Mouse (Mus musculus) ovary, postnatal 14 days (tissue): Measurements from ENCODE around the gene Lama5.
"Not testable (repeated sequence)": the region's sequence is repeated elsewhere in the genome, so short reads cannot be mapped to it uniquely, and the experiment has no call there.

Experiments used
- DNase-seq: peaks from one replicate; pipeline ENCODE4 v3.0.0; 2022; ENCODE audit warnings: low spot score

Gene Lama5

DNA sequence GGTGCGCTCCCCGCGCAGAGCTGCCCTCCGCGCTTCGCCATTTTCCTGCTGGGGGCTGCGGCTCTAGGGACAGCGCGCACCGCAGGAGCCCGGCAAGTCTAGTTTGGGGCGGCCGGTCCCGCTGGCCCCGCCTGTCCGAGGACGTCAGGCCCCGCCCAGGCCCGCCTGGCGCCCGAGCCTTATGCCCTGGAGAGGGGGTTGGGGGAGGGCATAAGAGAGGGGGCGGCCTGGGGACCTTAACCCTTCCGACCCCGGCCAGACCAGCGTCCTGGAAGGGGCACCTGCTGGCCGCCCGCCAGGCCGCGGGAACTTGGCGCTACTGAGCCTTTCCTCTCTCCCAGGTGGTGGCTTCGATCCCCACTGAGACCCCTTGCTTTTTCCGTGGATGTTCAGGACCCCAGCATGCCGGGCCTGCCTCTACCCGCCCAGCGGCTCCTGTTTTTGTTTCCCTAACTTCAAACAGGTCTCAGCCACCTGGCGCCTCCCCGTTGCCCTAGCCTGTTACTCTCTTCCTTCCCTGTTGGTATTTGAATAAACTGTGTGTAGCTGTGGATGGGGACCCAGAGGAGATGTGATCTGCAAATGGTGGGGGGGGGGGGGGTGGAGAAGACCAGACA, at the start of gene Lama5:
TSS of gene Lama5 (minus strand) at position 98 of the 617 bp plus-strand sequence.
- DNase-seq, result no peak

DNA sequence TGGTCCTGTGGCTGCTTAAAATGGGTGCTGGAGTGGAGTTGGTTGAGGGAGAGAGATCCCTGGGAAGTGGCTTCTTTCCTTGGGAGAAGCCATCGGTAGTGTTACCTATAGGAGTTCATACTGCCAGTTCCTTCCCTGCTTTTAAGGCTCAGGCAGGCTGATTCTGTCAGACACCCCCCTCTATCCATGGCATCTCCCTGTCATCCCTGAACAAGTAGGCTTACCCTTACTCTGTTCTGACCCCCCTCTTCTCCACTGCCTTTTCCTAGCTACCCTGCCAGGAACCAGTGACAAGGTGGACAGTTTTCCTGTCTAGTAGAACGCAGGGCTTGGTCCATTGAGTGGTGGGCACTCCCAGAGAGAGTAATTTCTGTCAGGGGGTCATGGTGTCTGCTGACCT, 48.9 kb upstream of the Lama5 start:
- DNase-seq, result no peak

DNA sequence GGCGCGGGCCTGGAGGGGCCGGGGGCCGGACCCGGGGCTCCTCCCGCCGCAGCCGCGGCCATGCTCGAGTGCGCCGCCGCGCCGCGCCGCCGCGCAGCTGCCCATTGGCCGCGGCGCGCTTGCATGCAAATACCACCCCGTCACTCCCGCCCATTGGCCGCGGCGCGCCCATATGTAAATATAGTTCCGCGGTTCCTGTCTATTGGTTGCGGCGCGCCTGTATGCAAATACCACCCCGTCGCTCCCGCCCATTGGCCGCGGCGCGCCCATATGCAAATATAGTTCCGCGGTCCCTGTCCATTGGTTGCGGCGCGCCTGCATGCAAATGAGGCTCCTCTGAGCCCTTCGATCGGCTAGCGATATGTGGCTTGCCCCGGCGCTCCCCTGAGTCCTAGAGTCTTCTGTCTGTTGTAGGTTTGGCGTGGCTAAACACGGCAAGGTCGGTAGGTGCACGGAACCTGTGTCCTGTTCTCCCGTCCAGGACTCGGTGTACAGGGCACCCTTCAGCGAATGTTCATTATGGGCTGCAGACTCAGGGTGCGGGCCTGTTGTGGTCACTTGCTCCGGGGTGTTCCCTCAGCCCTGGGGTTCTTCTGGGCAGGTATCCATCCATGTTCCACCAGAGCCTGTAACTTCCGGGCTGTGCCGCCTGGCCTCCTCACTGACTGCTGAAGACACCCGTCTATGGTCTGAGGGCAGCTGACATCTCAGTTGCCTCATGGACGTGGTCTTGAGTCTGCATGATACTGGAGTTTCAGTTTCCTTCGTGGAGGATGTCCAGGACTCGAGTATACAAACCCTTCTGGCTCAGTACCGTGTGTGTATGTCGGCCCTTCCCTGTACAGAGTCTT, 48.0 kb upstream of the Lama5 start, which contains the start of gene Cables2:
TSS of gene Cables2 (minus strand) at position 103 of the 851 bp plus-strand sequence.
- DNase-seq, result peak; percentile 77

DNA sequence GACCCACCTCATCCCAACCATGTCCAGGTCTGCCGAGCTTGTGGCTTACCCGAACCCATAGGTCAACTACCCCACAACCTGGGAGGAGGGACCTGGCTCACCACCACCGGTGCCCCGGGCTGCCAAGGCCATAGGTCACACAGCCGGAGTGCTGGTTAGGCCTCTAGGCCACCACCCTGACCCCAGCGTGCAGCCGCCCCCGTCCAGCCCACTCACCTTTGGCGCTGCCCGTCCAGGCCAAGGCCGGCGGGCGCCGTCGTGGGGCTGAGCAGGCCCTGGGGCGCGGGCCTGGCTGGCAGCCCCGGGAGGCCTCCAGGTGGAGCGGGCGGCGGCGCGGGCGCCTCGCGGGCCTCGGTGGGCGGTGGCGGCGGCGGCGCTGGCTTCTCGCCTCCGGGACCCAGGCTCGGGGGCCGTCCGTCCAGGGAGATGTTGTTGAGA, 47.2 kb upstream of the Lama5 start:
- DNase-seq, result no peak

DNA sequence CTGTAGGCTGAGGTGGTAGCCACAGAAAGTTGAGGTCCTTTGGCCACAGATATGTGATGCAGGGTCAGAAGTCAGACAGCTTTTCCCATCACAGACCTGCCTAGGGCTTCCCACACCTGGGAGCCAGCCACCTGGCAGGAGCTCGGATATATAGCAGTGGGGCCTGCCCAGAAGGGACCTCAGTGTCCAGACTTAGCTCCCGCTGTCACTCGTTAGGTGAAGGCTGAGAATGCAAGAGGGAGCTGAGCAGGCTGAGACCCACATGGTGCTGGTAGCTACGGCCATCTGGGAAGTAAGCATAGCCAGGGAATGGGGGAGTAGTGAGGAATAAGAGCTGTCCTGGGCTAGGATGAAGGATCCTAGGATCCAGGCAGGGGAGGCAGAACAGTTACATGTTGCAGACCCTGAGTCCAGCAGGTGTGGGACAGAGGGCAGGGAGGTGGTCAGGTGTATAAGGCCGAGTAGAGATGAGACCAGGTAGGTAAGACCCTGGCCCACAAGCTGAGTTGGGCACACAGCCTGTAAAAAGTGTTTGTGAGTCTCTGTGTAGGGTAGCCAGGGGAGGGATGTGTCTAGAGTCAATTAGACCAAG, 46.2 kb upstream of the Lama5 start:
- DNase-seq, result no peak

DNA sequence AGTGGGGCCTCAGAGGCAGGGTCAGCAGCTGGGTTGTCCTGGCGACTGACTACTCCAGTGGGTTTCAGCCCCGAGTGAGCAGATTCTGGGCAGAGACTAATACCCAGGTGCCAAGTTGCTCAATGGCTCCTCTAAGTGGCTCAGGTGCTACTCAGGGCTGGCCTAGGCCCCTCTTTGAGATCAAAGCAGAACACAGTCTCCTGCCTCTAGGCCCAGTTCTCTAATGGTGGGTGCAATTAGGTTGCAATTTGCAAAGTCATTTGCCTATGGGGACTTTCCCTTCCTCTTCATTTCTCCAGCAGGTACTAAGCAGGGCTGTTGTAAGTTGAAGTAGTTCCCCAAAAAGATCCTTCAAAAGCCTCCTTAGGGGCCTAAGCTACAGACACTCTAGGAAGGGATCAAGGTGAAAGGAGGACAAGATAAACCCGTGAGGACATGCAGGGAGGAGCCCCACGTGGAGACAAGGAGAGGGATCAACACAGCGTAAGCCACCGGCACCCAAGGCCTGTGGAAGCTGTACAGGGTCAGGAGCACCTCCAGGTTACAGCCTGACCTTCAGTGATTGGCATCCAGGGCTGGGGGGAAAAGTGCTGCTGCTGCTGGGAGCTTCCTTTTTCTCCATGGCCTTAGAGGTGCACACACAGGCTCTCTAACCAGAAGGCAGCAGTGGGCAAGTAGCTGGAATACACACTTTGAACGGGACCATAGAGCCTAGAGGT, 45.0 kb upstream of the Lama5 start:
- DNase-seq, result no peak

DNA sequence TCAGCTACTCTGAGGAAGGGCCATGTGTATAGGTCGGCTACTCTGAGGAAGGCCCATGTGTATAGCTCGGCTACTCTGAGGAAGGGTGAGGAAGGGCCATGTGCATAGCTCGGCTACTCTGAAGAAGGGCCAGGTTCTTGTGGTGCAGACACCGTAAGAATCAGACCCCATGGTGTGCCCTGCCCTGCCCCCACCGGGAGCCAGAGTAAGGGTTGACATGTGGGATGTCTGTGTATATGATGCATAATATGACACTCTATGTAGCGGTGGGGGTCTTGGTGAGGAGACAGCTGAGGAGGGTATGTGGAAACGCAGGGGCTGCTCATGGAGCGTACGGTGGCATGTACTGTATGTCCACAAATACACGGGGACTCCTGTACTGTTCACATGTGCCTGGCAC, 43.7 kb upstream of the Lama5 start:
- no peak for DNase-seq

DNA sequence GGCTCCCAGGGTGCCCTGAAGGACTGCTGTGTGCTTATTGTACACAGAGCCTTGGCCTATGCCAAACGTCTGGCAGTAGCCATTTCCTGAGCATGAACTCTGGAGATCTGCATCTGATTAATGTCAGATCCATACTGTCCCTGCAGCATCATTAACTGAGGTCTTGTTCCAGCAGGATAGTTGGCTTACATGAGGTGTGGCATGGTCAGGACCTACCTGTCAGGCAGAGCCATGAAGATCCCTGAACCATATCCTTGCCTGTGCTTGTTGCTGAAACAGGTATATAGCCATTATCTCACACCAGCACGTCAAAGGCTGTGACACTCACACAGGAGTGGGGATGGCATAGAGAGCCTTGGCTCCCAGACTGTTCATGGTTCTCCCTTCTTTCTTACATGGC, 42.3 kb upstream of the Lama5 start:
- no peak for DNase-seq

DNA sequence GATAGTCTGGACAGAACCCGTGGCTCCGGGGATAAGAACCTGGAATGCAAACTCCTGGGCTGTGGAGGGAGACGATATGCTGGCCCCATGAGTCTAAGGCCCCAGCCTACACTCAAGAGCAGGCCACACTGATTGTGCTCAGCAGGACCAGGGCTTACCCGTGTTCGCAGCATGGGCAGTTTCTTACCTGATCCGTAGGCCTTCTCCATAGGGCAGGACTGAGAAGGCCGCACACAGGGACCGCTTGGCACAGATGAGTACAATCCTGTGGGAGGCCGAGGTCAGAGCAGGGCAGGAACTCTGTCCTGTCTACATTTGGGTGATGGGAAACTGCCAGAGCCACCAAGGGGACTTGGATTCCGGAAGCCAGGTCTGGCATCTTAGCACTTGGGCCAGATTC, 37.2 kb upstream of the Lama5 start:
- DNase-seq, result no peak

DNA sequence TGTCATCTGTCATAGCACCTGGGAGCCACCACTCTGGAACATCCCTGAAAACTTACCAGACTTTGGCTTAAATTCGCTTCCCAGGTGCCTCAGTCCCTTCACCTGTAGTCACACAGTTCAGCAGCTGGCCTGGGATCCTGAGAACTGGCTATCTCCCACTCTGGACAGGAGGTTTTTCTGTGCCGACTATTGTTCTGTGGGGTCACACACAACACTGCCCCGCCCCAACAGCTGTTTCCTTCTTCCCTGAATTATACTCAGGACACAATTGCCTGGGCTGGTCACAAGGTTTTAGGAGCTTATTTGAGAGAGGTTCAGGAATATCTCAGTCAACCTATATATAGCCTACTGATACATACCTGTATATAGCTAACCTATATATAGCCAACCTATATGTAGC, 36.8 kb upstream of the Lama5 start:
- no peak for DNase-seq

DNA sequence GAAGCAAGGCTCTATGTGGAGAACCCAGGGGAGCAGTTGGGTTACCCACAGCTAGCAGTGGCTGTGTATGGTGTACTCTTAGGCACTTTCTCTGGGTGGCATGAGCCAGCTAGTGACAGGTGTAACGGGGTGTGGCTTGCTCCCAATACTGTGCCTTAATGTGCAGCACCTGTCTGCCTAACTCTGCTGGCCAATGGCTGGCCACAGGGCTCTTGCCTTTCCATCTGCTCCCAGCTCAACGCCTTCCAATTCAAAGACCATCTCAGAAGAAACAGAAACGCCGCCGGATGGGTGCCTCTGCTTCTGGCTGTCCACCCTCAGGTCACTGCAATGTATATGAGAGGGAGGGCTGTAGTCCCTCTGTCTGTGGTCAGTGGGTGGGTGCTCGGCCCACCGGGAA, 36.2 kb upstream of the Lama5 start:
- DNase-seq, result no peak

DNA sequence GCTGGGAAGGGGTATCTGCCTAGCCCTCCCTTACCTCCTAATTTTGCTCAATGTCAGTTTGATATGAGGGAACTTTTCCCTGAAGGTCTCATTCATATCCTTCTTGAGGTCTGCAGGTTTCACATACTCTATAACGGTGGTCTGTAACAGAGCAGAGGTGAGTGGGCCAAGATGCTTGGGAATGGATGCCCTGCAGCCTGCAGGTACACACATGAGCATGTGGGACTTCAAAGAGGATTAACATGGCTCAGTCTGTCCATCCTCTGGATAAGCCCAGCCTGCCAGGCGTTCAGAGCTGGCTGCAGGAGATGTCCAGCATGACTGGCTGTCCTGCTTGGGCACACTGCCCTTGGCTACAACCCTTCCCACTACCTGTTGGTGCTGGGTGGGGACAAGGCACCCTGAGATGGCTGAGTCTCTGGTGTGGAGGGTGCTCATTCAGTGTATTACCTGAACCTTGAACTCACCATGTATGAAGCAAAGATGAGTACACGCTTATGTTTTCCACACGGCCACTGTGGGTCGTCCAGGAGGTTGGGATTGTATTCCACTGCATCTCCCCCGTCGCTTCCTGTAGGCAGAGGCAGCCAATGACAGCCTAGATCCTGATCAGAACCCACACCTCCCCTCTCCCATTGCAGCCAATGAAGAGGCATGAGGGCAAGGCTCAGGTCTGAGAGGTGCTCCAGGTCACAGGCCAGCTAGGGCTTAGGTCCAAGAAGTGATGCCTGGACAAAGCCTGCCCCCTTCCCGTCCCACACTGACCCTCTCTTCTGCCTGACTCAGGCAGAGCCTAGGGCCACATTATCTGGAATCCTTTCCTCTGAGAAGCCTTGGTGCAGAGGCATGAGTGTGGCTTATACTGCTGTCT, 35.2 kb upstream of the Lama5 start:
- DNase-seq, result no peak

DNA sequence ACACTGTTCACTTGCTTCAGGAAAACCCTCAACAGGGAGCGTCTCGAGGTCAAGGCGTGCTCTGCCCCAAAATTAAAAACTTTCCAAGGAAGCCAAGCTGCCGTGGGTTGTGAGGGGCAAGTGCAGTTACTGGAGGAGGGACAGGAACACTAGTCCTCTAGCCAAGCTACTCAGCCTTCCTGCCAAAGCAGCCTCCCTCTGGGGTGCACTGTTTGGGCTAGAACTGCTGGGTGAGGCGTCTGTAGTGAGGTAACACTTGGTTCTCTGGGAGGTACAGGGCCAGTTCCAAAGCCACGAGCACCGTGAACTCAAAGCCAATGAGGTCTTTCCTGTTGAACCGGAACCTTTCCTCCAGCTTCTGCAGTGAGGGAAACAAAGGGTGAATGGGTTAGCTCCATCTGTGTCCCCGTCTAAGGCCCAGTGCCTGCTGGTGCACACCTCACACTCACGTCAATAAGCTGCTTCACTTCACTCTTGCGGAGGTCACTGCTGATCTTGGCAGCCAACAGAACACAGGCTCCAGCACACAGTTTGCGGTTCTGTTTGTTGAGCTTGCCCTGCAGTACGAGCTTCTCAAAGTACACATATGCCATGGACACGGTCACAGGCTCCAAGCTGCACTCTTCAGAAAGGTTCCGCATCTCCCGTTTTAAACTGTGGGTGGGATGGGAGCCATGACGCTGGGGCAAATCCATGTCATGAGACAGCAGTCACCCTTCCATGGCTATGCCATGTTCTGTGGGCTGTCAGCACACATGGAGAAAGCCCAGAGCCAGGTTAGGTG, 34.4 kb upstream of the Lama5 start:
- DNase-seq, result not testable (repeated sequence)

DNA sequence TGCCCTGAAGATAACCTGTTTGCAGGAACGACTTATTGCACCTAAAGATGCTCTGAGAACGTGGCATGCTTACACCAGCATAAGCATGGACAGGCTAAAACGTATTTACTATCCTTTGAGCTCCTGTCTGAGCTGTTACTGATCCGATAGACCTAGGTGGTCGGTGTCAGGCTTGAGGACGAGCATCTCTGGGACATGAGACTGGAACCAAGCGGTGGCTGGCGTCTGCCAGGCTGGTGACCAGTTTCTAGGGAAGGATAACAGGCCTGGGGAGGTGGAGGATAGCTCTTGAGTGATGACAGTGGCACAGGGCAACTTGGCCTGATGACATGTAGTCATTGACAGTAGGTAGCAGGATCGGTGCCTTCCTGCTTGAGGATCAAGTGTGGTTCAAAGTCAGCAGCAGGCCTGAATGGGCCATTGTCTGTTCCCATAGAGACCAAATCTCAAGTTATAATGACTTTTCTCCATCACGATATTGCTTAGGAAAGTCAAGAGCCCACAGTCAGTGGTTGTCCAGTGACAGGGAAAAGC, 33.4 kb upstream of the Lama5 start:
- DNase-seq, result not testable (repeated sequence)

DNA sequence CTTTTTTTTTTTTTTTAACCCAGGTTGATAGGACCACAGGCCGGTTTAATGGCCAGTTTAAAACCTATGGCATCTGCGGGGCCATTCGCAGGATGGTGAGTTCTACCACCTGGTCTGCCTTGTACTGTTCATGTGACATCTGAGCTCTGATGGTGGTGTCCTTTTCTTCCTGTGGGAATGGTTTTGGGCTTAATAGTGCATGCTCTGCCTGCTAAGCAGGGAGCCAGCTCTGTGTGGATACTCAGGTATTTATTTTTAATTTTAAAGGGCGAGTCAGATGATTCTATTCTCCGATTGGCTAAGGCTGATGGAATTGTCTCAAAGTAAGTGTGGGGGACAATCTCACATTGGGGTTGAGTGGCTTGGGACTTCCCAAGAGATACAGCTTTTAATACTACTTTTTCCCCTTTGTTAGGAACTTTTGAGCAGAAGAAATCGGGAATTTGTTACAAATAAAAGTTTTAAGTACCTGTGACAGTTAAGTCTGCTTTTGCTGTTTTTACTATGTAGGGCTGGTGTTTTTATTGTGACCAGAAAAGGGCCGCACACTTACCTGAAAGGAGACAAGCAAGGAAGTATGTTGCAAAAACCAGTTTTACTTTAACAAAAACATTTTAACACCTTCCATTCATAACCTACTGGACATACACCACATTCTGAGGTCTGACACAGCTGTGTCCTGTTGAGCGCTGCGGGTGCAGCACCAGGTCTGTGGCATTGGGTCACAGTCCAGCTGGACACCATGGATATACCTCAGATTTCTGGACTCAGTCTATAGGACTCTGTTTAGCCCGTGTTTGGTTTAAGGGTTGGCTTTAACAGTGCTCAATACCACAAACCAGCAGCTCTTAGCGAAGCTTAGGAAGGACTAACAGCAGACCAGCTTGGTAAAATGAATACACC, 32.6 kb upstream of the Lama5 start:
- no peak for DNase-seq

DNA sequence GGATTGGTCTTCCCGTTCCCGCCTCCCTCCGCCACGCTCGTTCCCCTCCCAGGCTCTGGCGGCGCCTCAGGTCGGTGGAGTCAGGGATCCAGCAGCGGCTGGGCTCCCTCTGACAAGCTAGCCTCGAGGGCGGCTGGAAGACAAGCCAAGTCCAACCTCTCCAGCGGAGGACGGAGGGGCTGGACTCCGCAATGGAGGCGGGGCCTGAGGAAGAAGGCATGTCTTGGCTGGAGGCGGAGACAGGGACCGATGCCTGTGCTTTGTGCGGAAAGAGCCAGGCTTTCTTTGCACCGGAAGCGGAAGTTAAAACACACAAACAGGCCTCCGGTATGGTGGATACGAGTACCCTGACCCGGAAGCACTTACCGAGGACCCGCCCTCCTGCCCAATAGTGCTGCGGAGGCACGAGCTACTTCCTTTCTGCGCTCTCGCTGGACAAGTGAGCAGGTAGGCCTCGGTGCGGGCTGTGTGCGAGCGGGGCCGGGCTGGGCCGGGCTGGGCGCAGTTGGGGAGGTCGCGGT, 31.4 kb upstream of the Lama5 start, which contains the start of gene Rps21:
TSS of gene Rps21 (plus strand) at position 377 of the 521 bp plus-strand sequence.
- peak; percentile 91 for DNase-seq

DNA sequence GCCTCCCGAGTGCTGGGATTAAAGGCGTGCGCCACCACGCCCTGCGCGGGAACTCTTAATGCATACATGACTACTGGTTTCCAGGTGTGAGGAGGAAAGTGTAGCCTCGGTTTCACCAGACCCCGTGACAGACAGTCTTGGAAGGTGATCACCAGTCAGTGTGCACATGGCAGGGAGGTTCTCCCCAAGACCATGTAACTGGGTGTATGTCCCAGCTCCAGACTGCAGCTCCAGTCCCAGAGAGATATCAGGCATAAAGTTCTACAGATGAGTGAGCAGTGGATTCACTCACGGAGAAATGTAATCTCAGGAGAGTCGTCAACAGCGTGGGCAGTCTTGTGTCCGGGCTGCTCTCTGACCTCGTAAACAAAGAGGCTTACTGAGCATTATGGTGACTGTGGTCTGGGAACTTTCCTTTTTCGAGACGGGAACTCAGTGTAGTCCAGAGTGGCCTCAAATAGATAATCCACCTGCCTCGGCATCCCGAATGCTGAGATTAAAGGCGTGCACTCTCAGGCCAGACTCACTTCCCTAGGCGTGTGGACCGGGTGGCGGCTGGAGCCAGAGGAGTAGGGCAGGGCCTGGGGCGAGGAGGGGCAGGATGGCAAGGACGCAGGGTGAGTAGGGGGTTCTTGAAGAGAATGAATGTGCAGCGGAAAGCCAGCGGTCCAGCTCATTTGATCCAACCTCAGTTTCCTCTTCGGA, 30.8 kb upstream of the Lama5 start:
- no peak for DNase-seq

DNA sequence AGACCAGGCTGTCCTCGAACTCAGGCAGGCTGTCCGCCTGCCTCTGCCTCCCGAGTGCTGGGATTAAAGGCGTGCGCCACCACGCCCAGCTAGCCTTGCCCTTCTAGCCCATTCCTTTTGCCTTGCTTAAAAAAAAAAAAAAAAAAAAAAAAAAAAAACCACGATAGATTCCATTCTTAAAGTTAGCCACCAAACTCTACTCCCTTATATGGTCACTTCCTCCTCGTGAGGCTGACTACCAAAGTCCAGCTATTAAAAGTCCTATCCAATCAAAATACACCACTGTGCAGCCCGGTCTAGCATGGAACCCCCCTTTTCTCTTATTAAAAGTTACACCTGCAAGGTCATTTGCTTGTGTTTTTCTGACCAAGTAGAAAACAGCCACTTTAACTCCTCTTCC, 30.0 kb upstream of the Lama5 start:
- no peak for DNase-seq
